Mouse (Mus musculus) lung, postnatal 14 days (tissue): ENCODE measurements around the gene Tob1.

ENCODE experiments used
- DNase-seq: peaks from one replicate; pipeline ENCODE4 v3.0.0; 2021

Tob1 gene

DNA sequence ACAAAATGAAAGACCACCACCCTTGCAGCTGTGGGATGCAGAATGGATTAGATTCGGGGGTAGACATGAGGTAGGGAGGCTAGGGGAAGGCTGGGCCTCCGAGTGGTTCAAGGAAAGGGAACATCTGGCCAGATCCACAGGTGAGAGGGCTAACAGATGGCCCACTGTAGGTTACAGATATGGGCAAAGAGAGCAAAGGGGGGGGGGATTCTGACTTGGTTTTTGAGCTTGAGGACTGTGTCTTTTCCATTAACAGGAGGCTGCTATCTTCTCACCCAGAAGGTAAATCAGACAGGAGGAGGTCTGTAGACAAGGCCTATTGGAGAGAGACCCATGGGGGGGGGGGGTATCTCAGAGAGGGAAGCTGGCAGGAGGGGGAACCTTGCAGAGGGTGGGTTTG is 11.5 kb upstream of the Tob1 start:
- no peak for DNase-seq

DNA sequence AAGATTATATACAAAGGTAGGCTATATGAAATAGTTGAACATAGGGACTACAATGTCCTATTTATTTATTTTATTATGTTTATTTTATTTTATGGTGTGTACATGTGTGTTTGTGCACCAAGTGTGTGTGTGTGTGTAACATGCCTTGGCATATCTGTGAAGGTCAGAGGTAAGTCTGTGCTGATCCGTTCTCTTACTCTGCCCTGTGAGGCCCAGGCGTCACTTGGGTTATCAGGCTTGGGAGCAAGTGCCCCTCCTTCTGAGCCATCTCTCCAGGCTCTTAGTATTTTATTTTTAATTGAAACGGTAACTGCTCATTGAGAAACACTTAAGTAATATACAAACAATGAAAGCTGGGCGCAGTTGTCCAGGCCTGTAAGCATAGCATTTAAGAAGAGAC is 10.8 kb upstream of the Tob1 start:
- no peak for DNase-seq

DNA sequence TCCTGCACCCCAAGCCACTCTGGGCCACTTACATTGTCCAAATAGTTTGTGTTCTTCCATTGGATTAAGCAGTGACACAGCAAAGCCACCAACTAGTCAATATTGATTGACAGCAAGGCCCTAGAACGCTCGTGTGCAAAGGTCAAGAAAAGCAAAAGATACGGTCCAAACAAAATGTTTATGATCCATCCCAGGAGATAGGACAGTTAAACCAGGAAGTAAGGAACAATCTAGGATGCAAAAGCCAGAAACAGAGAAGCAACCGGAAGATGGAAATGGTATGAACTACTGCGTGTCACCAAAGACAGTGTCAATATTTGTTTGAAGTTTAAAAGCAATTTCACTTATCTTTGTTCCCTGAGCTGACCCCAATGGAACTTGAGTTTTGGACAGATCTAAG is 9.1 kb upstream of the Tob1 start:
- DNase-seq, result no peak

DNA sequence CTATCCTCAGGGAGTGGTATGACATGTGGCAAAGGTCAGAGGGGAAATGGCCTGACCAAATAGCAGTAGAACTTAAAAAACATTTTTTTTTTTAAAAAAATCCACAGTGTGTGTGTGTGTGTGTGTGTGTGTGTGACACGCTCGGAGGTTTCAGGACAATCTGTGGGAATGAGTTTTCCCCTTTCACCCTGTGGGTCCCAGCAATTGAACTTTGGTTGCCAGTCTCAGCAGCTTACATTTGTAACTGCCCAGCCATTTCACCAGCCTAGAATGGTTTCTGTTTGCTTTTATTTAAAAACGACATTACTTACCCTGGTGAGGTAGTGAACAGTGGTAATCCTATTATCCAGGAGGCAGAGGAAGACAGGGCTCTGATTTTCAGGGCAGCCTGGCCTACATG is 8.2 kb upstream of the Tob1 start:
- DNase-seq, result no peak

DNA sequence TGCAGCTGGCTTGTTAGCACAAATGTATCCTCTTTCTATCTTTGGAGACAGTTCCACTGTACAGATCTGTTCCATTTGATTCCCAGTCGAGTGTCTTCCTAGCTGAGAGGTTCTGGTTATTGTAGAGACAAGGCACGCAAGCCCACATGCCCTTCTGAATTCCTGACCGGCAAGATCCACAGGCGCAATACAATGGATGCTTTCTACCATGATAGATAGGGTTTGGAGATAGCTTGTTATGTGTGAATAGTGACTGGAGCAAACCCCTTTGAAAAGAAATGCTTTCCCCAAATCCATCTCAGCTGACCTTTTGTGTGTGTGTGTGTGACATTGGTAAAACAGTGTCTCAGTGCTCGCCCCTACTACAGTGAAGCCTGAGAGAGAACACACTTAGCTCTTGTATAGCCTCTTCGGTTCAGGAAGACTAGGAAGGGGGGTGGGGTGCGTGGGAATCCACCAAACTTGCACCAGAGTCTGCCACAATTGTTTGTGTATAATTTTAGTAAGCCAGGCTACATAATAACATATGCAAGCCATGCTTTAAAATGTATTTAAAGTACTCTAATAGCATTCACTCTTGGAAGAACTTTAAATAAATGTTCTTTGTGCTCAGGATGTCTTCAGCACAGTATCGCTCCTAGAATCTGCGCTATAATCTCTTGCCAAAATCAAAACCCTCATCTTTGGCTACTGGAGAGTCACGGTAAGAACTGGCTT is 4.7 kb upstream of the Tob1 start:
- DNase-seq, result no peak

DNA sequence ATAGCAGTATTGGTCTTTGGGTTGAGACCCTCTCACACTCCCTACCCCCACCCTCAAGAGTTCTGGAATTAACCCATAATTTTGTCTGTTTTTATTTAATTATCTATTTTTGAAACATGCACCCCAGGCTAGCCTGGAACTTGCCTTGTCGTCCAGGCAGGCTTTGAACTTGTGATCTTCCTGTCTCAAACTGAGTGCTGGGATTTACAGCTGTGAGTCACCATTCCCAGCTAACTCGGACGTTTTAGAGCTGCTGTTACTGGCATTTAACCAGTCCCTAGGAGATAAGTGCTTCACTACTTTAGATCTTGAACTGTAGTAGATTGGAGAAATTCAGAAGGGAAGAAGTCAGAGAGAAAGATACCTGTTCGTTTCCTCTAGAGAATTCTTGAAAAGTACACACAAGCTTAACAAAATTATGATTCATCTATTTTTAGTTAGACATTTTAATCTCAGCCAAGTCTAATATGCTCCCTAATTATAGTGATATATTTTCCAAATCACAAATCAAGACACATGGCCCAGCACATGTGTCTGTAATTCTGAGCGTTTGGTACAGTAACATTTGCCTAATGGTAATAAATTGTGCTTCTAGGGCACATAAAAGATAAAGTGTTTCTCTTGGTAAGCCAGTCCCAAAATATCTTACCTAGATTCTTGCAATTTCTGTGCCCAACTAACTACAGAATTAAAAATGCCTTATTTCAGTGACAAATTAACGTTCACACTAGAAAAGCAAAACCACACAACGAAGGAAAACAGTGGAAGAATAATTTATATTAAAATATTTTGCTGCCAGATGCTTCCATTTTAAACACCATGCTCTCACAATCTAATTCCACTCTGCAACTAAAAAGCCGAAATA is 2.2 kb upstream of the Tob1 start:
- no peak for DNase-seq

DNA sequence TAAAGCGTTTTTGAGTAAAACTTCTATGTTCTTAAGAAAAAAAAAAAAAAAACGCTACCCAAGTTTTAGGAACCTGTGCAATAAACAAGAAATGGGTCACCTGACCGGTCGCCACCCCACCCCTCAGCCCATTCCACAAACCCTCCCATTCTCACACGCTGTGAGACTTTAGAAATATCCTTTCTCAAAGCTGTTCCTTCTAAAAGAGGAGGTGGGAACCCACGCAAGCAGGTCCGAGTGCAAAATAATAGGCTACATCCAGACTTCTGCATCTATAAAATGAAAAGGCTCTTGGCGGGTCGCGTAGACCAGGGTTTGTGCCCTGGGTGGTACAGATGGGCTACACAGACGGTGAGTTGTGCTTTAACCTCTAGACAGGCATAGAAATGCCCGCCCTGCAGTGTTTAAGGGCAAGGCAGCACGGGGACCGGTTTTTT is 1.5 kb upstream of the Tob1 start:
- no peak for DNase-seq

DNA sequence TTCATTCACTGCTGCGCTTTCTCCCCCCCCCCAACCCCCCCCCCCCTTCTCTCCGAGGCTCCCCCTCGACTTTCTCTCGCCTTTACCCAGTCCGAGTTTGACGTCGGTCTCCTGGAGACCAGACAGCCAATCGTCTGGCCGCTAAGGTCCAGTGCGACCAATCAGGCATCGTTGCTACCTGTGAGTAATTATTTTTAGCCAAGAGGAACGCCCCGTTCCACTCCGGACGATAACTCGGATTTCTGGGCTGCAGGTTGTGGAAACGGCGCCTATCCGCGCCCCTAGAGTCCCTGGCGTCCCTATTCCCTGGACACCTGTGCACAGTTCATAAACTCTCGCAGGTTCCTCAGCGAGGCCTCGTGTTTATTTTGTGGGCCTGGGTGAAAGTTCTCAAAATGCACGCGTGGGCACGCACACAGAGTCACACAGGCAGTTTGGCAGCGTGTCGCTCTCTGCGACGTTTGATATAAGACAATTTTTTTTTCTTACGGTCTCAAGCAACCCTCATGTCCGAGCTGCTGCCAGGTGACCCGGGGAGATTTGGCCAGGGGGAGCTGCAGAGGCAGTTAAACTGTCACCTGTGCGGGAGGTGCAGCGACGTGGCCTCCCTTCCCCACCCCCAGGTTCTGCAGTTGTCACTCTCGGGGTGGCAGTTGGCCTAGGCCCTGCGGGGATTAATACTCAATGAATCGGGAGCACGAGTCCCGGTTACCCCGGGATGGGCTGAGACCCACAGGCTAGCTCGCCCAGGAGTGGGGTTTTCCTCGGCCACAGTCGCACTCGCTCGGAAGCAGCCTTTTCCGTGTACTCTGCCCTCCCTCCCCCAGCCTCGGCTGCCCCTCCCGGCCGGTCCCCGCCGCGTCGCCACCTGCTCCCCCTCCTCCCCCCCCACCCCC is 815 bp upstream of the Tob1 start:
- DNase-seq, result peak; percentile 88

DNA sequence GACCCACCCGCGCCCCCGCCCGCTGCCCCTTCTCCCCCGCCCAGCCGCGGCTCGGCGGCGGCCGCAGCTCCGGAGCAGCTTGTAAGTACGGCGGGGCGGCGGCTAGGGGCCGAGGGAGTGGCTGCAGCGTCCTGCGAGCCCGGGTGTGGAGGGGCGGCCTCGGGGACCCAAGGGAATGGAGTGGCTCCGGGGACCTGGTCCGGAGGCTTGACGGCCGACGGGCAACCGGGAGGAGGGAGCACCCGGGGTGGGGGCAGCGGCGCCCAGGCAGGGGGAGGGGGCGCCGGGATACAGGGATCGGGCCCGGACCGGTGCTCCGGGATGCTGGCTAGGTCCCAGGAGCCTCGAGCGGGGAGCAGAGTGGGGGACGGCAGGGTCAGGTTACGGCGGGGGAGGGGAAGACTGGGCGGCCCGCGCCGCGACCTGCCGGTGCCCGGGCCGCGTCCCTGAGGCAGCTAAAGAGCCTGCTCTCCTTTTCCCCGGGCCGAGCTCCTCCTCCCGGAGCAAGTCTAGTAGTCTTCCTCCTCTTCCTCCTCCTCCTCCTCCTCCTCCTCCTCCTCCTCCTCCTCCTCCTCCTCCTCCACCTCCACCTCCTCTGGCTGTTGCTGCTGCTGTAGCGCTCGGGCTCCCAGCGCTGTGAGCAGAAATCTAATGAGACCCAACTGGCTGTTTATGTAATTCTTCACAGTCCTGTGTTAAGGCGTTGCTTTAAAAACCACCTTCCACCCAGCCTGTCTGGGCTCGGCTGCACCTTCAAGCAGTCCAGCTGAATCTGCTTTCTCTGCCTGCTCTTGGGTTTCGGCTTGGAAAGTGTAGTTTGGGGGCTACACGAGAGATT is 616 bp downstream of the Tob1 start:
- peak; percentile 72 for DNase-seq

DNA sequence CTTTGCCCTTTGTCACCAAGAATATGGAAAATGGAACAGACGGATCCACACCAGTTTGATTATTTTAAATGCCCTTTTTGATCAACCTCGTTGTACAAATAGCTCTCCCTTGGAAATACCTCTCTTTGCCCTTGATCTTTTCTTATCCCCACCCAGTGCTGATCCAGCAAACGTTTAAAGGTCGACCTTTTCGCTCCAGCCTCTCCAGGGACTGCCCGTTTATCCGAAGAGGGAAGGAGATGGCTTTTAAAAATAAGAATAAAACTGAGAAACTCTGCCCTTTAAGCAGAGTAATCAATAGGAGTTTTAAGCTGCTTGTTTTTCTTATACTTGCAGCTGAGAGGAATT is 1.2 kb downstream of the Tob1 start:
- DNase-seq, result no peak

DNA sequence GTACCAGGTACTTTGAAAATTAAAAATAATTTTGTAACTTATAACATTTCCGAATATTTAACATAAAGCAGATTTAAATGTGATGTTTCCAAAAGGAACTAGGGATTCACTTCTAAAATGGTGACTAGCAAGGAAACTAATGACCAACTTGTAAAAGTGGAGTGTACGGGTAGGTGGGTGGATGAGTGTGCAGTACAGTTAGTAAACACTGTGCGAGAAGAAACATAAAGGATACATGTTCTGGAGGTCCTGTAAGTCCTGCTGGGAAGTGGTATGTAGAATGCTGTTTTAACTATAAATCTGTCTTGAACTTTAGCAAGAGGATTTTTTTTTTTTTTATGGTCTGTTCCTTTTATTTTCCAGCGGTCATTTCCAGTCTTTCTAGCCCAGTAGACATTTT is 1.7 kb downstream of the Tob1 start:
- no peak for DNase-seq

DNA sequence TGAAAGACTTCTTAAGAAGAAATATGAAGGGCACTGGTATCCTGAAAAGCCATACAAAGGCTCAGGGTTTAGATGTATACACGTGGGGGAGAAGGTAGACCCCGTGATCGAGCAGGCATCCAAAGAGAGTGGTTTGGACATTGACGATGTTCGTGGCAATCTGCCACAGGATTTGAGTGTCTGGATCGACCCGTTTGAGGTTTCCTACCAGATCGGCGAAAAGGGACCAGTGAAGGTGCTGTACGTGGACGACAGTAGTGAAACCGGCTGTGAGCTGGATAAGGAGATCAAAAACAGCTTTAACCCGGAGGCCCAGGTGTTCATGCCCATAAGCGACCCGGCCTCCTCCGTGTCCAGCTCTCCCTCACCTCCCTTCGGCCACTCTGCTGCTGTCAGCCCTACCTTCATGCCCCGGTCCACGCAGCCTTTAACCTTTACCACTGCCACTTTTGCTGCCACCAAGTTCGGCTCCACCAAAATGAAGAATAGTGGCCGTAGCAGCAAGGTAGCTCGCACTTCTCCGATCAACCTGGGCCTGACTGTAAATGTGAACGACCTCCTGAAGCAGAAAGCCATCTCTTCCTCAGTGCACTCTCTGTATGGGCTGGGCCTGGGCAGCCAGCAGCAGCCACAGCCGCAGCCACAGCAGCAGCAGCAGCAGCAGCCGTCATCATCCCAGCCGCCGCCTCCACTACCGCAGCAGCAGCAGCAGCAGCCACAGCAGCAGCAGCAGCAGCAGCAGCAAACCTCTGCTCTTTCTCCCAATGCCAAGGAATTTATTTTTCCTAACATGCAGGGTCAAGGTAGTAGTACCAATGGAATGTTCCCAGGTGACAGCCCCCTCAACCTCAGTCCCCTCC is 2.7 kb downstream of the Tob1 start:
- no peak for DNase-seq

DNA sequence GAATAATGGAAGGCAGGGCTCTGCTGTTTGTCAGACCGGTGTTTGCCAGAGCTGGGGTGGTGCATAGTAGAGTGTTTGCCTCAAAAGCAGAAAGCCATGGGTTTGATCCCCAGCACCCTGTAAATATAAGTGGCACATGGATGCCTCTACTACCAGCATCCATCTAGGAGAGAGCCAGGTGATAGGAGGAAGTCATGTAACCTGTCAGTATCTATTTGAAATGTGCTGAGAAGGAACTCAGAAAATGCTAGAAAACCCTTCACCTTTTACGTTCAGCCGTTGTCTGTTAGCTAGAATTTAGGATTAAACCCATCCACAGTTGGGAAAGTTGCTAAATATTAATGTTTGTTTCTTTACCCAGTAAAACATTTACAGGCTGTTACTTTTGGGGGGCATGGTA is 4.3 kb downstream of the Tob1 start:
- no peak for DNase-seq

DNA sequence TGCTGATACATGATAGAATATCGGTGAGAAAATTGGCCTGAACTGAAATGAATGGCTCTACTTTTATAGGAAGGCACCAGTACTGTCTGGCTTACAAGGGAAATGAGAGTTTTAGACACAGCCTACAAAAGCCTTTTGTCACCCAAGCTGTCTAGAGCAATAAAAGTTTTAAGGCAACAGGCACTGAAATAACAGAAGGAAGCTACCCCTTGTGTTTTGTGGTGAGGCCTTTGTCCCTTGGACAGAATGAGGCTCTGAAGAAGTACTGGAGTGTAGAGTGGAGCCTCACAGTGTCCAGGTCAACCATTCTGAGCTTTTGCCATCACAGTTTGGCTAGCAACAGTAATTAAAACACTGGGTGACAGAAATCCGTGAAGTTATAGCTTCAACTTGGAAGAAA is 5.0 kb downstream of the Tob1 start:
- DNase-seq, result no peak

DNA sequence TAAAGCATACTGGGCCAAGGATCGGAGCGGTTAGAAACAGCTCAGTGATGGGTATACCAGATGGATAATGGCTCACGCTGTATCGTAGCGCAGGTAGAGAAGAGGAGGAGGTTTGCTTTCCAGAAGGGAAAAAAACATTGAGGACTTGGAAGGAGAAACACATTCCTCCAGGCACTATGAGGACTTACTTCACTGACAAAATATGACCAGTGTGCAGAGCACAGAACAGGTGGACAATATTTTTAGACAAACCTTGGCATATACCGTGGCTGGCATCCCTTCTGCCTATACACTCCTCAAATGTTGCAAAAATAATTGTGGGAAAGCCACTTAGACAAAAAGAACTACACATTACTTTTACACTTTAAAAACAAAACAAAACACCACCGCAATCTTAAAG is 10.0 kb downstream of the Tob1 start:
- no peak for DNase-seq

DNA sequence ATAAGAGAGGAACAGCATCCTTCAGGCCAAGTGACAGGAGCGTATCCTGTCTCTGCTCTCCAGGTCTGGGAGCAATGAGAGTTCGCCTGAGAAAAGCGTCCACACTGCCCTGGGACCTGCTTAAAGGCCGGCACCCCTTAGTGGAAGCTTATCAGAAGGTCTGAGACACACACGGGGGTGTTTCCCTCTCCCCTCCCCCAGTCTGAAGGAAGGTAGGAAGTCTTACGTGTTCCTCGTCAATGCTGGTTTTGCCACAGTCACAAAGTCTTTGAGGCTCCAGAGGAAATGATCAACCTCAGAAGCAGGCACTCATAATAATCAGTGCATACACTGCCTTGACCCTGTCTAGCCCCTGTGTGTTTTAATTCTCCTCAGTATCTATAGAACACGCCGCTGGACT is 12.3 kb downstream of the Tob1 start:
- no peak for DNase-seq

DNA sequence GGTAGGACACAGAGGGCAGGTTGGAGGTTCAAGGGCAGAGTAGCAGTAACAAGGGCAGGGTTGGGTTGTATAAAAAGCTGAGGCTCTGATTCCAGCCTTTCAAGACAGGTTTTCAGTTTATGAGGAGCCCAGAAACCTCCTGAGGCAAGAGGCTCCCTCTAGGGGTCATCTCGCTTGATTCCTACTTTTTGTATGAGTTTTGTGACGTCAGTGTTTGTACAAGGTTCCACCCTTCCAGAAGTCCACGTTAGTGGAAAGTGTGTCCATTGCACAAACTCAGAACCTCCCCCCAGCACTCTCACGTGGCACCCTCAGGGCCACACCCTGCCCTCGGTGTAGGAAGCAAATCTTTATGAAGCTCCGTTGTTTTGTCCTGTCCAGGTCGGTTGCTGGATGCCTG is 14.7 kb downstream of the Tob1 start:
- peak; percentile 76 for DNase-seq

DNA sequence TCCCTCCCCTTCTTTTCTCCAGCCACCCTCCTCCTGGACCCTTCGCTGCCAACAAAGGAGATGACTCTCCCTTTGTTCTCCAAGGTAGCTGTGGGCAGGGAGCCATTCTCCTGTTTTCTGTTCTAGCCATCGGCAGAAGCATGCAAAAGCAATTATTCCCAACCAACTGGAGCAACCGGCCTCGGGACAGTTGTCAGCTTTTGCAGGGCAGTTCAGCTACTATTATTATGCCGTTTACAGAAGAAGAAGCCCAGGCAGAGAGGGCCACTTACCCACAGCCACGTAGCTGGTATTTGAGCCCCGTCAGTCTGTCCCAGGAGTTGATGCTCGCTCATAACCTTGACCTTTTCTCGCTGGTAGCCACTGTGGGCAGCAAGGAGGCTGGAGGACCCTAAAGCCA is 17.2 kb downstream of the Tob1 start:
- no peak for DNase-seq

DNA sequence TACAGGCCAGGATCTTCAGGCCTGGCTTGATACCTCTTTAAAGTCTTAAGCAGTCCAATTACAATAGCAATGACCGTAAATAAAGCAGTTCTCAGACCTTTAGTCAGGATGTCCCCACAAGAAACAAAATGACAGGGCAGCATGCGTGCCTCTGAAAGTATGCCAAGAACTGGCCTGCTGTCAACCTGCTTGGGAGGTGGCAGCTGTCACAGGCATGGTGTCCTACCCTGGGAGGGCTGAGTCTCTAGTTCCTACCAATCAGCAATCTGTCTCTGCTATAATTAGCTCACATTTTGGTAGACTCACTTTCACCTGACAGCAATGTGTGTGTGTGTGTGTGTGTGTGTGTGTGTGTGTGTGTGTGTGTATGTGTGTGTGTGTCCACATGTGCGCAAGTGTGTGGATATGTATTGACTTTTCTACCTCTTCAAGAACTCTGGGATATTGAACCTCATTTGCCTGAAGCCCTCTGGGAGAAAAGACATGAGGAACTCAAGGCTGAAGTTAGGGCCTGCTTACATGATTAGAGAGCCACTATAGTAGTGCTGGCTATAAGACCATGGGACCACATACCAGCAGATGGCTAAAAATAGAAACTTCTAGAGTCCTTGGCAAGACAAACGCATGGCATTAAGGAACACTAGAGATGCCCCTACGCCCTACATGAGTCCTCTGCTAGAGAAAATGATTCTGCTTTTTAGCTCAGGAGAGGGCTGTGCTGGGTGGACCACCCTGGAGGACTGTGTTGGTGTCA is 18.1 kb downstream of the Tob1 start:
- DNase-seq, result no peak

DNA sequence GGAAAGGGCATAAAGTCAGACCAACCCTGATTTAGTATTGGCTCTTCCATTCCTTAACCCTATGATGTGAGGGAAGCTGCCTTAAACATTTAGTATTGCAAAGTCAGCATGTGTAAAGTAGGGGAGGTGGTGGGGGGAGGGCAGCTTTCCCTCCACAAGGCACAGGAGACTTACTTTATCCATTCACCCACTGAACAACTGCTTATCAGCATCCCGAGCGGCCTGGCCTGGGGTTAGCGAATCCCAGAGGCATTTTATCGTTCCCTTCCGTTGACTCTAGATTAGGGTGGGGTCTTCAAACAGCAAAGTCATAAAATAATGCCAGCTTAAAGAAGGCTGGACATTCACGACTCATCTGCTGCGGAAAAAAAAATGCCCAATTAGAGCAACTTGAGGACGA is 19.0 kb downstream of the Tob1 start:
- no peak for DNase-seq
